Mouse (Mus musculus): ENCODE data around the gene Atp2b2.
A peak's percentile ranks its signal among the peaks of the same experiment; 100 is the strongest.

The Atp2b2 gene

GRCm38 (mm10) chr6:113856095-113856646, 186.2 kb downstream of the Atp2b2 start:
- no peak for DNase-seq (ENCODE audit: low spot score)

- no peak for DNase-seq (ENCODE audit: low spot score)
These were observed 186.8 kb downstream of the Atp2b2 start for GRCm38 (mm10) chr6:113855581-113855980.

- DNase-seq (ENCODE audit: low spot score), result no peak
These were observed 190.1 kb downstream of the Atp2b2 start for GRCm38 (mm10) chr6:113852318-113852717.

- no peak for DNase-seq (ENCODE audit: low spot score)
These were observed 192.6 kb downstream of the Atp2b2 start for GRCm38 (mm10) chr6:113849819-113850218.

- DNase-seq (ENCODE audit: low spot score), result no peak
These were observed 193.8 kb downstream of the Atp2b2 start for GRCm38 (mm10) chr6:113848655-113849054.

GRCm38 (mm10) chr6:113847092-113847491, 195.3 kb downstream of the Atp2b2 start:
- no peak for DNase-seq (ENCODE audit: low spot score)

GRCm38 (mm10) chr6:113843248-113843647, 199.2 kb downstream of the Atp2b2 start:
- DNase-seq (ENCODE audit: low spot score), result no peak

- no peak for DNase-seq (ENCODE audit: low spot score)
These were observed 203.9 kb downstream of the Atp2b2 start for GRCm38 (mm10) chr6:113838493-113838892.

- DNase-seq (ENCODE audit: low spot score), result no peak
These were observed 204.7 kb downstream of the Atp2b2 start for GRCm38 (mm10) chr6:113837740-113838139.

GRCm38 (mm10) chr6:113836545-113836944, 205.9 kb downstream of the Atp2b2 start:
- DNase-seq (ENCODE audit: low spot score), result no peak

GRCm38 (mm10) chr6:113830463-113830862, 211.9 kb downstream of the Atp2b2 start:
- no peak for DNase-seq (ENCODE audit: low spot score)

- DNase-seq (ENCODE audit: low spot score), result no peak
These were observed 215.1 kb downstream of the Atp2b2 start for GRCm38 (mm10) chr6:113827309-113827708.

GRCm38 (mm10) chr6:113822417-113822816, 220.0 kb downstream of the Atp2b2 start:
- DNase-seq (ENCODE audit: low spot score), result peak; percentile 7

- DNase-seq (ENCODE audit: low spot score), result no peak
These were observed 225.7 kb downstream of the Atp2b2 start for GRCm38 (mm10) chr6:113816690-113817089.

- DNase-seq (ENCODE audit: low spot score), result no peak
These were observed 231.0 kb downstream of the Atp2b2 start for GRCm38 (mm10) chr6:113811462-113811861.

GRCm38 (mm10) chr6:113810667-113811066, 231.7 kb downstream of the Atp2b2 start:
- DNase-seq (ENCODE audit: low spot score), result no peak

GRCm38 (mm10) chr6:113806241-113806640, 236.2 kb downstream of the Atp2b2 start:
- no peak for DNase-seq (ENCODE audit: low spot score)

GRCm38 (mm10) chr6:113801233-113801632, 241.2 kb downstream of the Atp2b2 start:
- DNase-seq (ENCODE audit: low spot score), result no peak

- DNase-seq (ENCODE audit: low spot score), result no peak
These were observed 242.5 kb downstream of the Atp2b2 start for GRCm38 (mm10) chr6:113799915-113800314.

- DNase-seq (ENCODE audit: low spot score), result no peak
These were observed 243.1 kb downstream of the Atp2b2 start for GRCm38 (mm10) chr6:113799349-113799748.

- no peak for DNase-seq (ENCODE audit: low spot score)
These were observed 243.5 kb downstream of the Atp2b2 start for GRCm38 (mm10) chr6:113798921-113799320.

GRCm38 (mm10) chr6:113795241-113795702, 247.1 kb downstream of the Atp2b2 start:
- DNase-seq (ENCODE audit: low spot score), result no peak

GRCm38 (mm10) chr6:113792368-113792767, 250.0 kb downstream of the Atp2b2 start:
- no peak for DNase-seq (ENCODE audit: low spot score)

- no peak for DNase-seq (ENCODE audit: low spot score)
These were observed 251.4 kb downstream of the Atp2b2 start for GRCm38 (mm10) chr6:113791012-113791411.

All from spleen, adult 12 weeks (tissue).